Mouse (Mus musculus) left cerebral cortex, postnatal 25 days (tissue): Measurements from ENCODE around the gene Ptch1. TPM values are rescaled to one million over a fixed set of nuclear protein-coding genes. Genes with fewer than 3 reads are reported as not detected.

ENCODE experiments used
- DNase-seq, 2 experiments: peaks; one replicate each; pipeline ENCODE4 v3.0.0; 2022; ENCODE audit warnings: low spot score in 2 of 2, mixed read lengths in 1 of 2
- intact Hi-C: fragments of 180-260 bp; cut with DNase I; formaldehyde crosslinking; loops from one replicate; pipeline ENCODE4 v1.15.1; 2025
- total RNA-seq, 2 experiments: library from RNA; stranded (reverse); gene quantifications; 2 replicates each; pipeline ENCODE4 v1.2.3; 2021

Ptch1 gene
- total RNA-seq, 2 experiments from 2014 or later, result 44.5 to 48.0 TPM

DNA sequence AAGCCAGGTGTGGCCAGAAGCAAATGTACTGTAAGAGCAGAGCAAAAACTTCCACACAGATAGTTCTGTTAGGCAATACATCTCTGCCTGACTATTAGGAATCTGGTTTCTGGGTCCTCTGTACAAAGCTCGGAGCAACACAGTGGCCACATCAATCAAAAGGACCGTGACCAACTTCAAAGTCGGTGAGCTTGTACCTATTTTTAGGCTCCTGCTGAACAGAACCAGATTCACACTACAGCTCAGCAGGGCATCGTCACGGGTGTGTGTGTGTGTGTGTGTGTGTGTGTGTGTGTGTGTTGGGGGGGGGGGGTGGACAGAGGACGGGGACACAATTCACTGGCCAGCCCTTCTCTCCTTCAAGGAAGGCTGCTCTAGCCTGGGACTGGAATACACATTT, 61.0 kb downstream of the Ptch1 start:
- no peak for DNase-seq
- intact Hi-C loops, result no loop called here

DNA sequence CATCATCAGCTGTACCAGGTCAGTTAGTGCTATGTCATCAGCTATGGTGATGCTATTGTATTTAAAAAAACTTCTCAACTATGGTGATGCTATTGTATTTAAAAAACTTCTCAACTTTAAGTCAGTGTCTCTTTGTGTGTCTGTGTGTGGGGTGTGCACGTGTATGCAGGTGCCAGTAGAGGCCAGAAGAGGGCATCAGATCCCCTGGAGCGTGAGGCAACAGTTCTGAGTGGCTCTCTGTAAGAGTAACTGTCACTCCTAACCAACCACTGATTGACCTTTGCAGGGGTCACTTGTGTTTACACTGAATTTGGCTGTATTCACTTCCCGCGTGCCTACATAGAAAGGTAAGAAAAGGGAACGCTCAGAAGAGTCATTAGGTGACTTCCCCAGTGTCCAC, 65.6 kb downstream of the Ptch1 start:
- intact Hi-C loops, result no loop called here
- DNase-seq, result no peak

DNA sequence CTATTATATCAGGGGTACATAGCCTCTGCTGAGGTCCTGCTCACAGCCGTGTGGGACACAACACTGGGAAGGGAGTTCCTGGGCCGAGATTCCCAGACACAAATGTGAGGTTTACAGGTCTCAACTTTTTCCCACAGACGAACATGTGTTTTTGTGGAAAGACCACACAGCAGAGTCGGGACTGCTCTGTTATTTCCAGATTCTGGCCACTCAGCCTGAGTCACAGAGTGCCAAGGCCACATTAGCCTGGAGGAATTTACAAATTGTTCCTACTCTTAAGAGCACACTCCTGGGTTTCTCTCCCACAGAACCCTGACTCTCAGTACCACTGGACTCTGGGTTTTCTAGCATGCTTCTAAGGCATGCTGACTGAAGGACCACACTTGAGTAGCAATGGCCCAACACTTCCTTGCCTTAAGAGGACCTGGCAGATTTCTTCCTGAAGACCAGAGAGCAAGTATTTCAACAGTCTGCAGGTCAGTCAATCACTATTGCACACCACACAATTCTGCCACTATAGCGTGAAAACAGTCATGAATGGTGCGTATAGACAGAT, 66.3 kb downstream of the Ptch1 start:
- intact Hi-C loops, result no loop called here
- no peak for DNase-seq

DNA sequence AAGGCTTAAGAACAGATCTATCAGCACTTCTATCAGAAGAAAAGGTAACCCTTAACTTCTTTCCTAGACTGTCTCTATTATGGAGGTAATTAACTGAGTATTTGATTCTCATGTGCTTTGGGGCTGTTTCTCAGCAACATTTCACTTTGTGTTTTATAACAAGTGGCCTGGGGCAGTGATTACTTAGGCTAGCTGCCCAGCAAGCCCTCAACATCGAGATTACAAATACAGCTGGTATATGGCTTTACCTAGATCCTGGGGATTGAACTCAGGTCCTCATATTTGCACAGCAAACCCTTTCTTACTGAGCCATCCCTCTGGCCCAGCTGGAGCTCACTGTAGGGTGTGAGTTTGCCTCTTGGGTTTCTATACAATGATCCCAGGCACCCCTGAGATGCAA, 67.0 kb downstream of the Ptch1 start:
- no peak for DNase-seq
- intact Hi-C loops, result no loop called here

DNA sequence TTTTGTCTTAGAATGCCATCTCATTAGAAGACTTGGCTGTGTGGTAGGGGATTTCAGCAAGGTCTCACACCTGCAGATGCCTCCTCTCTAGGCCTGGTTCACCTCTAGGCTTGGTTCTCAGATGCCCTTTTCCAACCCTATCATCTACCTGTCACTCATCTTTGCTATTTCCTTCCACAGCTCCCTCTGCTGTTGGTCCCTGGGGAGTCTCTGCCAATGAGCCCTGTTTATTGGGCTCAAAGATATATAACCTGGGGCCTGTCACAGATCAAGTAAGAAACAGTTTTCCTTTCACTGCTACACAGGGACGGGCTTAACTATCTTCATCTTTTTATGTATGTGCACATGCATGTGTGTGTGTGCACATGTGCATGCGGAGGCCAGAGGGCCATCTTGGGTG, 71.0 kb downstream of the Ptch1 start:
- intact Hi-C loops, result no loop called here
- no peak for DNase-seq

DNA sequence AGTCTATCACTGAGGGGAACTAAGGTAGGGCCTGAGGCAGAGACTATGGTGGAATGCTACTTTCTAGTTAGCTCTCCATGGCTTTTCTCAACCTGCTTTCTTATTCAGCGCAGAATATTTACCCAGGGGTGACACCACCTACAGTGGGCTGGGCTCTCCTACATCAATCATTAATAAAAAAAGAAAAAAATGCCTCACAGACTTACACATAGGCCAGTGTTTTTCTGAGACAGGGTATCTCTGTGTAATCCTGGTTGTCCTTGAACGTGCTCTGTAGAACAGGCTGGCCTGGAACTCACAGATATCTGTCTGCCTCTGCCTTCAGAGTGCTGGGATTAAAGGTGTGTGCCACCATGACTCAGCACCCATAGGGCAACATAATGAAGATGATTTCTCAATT, 73.9 kb downstream of the Ptch1 start:
- intact Hi-C loops, result no loop called here
- no peak for DNase-seq

DNA sequence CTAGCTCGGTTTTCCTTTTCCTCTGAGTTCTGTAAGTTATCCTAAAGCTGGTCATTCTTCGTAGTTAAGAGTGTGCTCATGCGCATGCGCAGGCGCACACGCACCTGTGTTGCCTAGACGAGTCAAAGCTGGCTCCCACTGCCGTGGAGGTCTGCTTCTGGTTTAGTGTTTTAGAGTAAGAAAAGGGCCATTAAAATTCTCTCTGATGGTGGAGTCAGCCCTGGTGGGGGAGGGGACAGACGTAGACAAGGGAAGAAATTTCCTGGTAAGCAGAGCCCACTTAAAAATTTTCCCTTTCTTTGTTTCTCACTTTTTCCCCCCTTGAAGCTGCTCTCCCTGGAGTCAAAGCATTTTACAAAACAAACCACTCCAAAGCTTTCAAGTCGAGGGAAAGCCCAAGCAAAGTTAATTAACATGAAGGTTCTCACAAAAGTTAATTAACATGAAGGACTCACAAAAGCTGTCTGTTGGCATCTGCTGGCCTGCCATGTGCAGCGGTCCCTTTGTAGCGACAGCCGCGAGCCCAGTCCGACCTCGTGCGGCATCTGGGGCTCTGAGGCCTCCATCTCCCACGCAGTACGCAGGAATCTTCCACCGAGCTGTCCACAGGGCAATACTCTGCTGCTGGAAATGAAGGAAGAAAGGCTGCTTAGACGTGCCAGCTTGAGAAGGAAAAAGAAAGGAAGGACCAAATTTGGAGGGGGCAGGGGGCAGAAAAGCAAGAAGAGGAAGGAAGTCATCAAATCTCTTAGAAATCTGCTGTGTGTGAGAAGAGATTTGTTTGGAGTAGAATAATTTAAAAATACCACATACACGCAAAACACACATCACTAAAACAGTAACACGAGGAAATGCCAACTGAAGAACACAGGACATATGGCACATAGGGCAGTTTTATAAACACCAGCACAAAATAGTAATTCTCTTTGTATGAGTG, 76.5 kb downstream of the Ptch1 start, which contains the start of gene Fancc:
Gene Fancc (minus strand): TSS at position 633 of the 937 bp plus-strand sequence.
- intact Hi-C loops, result no loop called here
- DNase-seq, result peak in 1 of 2 experiments; percentile 14

DNA sequence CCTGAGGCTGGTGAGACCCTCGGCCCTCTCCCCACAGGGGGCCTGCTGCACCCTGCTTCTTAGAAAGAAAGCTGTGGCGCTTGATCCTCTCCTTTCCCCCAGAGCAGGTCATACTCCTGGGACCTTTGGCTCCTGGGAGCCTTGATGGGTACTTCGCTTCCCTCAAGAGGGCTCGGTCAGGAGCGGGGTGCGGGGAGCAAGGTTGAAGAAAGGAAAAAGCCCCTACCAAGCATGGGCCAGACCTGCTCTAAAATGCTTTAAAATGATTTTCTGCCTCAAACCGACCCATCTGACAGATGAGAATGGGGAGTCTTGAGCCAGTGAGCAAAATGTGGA, 85.7 kb downstream of the Ptch1 start:
- intact Hi-C loops, result no loop called here

DNA sequence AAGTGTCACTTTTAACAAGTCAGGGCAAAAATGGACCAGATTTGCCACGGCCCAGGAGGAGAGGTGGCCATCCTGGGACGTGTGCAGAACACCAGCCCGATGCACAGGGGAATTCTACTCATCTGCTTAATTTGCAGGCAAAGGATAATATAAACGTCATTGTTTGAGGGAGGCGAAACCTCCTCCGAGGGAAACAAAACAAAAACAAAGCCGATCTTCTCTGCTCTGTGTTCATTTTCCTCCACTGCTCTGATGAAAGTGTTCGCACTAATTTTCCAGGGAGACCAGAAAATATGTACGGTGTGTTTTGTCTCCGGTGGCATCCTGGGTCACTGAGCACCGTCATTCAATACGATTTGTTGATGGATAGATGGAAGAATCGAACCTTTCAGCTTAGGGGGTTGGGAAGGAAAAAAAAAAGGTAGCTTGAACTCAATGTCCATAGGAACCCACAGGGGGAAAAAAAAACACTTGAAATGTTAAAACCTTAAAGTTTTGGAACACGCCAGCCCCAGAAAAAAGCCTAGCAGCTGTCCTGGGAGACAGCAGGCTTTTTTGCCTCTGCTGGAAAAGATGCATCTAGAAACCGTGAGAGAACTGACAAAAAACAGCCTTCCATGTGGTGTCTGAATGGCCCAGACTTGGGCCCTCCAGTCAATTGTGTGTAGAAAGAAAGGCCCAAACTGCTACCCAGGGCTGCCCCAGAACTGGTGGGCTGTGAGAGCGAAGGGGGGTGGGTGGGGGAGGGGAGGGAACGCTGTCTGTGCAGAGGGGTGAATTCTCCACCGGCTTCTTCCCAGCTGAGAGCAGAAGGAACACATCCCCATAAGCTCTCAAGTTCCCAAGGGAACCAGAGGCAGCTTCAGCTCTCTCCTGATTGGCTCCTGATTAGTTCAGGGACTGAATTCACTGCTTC, 86.3 kb downstream of the Ptch1 start:
- no peak for DNase-seq
- intact Hi-C loops, result no loop called here

More for the DNA sequence above, 85.7 kb downstream of the Ptch1 start:
- DNase-seq, result no peak

DNA sequence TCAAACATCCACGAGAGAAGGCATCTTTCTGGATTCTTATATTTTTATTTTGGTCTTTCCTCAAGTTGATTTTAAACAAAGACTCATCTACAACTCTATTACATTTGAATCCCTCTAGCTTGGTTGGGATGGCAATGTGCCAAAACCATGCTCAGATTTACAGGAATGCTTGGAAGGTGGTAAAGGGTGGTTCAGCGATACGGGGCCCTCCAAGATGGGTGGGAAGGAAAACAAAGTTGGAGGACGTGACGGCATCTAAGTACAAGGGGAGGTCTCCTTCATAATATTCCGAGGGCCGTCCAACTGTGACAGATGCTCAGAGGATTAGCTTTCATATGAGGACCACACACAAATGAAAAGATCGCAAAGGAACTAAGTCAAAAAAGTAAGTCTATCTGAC, 98.0 kb downstream of the Ptch1 start:
- intact Hi-C loops, result no loop called here
- DNase-seq, result no peak

Other genes with a start within 250 kb of the Ptch1 start
- 1 to 10 TPM; 7.2 to 7.6 TPM for gene Fancc, start 76.3 kb downstream of the Ptch1 start, total RNA-seq
- 10 to 100 TPM; 15.5 to 16.3 TPM for gene Ercc6l2, start 241.6 kb upstream of the Ptch1 start, total RNA-seq